Mouse (Mus musculus) olfactory bulb, adult 2 months (tissue): Measurements from ENCODE around the gene Prdx2.

Experiments used
- CTCF ChIP-seq: fragments of 200-500 bp; IDR thresholded peaks from 2 replicates; pipeline ENCODE4 v1.5.1; 2012; ENCODE audit warnings: low read depth, mild to moderate bottlenecking, low read length, moderate library complexity; ENCODE audit not compliant: insufficient read depth
- POLR2A ChIP-seq: fragments of 200-500 bp; IDR thresholded peaks from 2 replicates; pipeline ENCODE4 v1.6.1; 2012; ENCODE audit warnings: mild to moderate bottlenecking, low read depth, low read length, moderate library complexity; ENCODE audit not compliant: insufficient read depth

- no peak for TF ChIP-seq CTCF
- TF ChIP-seq POLR2A: no peak
Observed at GRCm38 (mm10) chr8:84936041-84936961, 33.1 kb upstream of the Prdx2 start.
